Mouse (Mus musculus) frontal cortex, postnatal 36 days (tissue): Measurements from ENCODE around the gene Slc39a10.

Experiments used
- DNase-seq, 2 experiments: peaks; one replicate each; pipeline ENCODE4 v3.0.0; 2022; ENCODE audit warnings: low spot score in 2 of 2

Gene Slc39a10

GRCm38 (mm10) chr1:46864175-46864885 is 28.3 kb downstream of the Slc39a10 start:
- no peak for DNase-seq

GRCm38 (mm10) chr1:46863434-46863833 is 29.2 kb downstream of the Slc39a10 start:
- no peak for DNase-seq

GRCm38 (mm10) chr1:46860082-46860481 is 32.6 kb downstream of the Slc39a10 start:
- DNase-seq = no peak

GRCm38 (mm10) chr1:46858579-46858978 is 34.1 kb downstream of the Slc39a10 start:
- no peak for DNase-seq

- no peak for DNase-seq
These were observed 36.2 kb downstream of the Slc39a10 start for GRCm38 (mm10) chr1:46856498-46856897.

GRCm38 (mm10) chr1:46854036-46854900 is 38.4 kb downstream of the Slc39a10 start:
- no peak for DNase-seq

- peak; percentile 98 to 99 for DNase-seq
These were observed 39.2 kb downstream of the Slc39a10 start for GRCm38 (mm10) chr1:46853317-46854035.

- DNase-seq = peak; percentile 57 to 70
These were observed 39.9 kb downstream of the Slc39a10 start for GRCm38 (mm10) chr1:46852600-46853272.

- DNase-seq = no peak
These were observed 40.4 kb downstream of the Slc39a10 start for GRCm38 (mm10) chr1:46852216-46852599.

GRCm38 (mm10) chr1:46851586-46851985 is 41.1 kb downstream of the Slc39a10 start:
- no peak for DNase-seq

GRCm38 (mm10) chr1:46849758-46850157 is 42.9 kb downstream of the Slc39a10 start:
- peak; percentile 34 to 87 for DNase-seq

GRCm38 (mm10) chr1:46845221-46845620 is 47.4 kb downstream of the Slc39a10 start:
- DNase-seq = no peak

GRCm38 (mm10) chr1:46844281-46844680 is 48.4 kb downstream of the Slc39a10 start:
- DNase-seq = no peak

- DNase-seq = no peak
These were observed 49.2 kb downstream of the Slc39a10 start for GRCm38 (mm10) chr1:46843406-46843805.

- no peak for DNase-seq
These were observed 60.7 kb downstream of the Slc39a10 start for GRCm38 (mm10) chr1:46831927-46832326.

GRCm38 (mm10) chr1:46830066-46830843 is 62.4 kb downstream of the Slc39a10 start:
- no peak for DNase-seq

GRCm38 (mm10) chr1:46822256-46822972 is 70.2 kb downstream of the Slc39a10 start:
- no peak for DNase-seq

- DNase-seq = no peak
These were observed 74.7 kb downstream of the Slc39a10 start for GRCm38 (mm10) chr1:46817934-46818333.

GRCm38 (mm10) chr1:46808630-46809029 is 84.0 kb downstream of the Slc39a10 start:
- DNase-seq = peak; percentile 8 to 19

- no peak for DNase-seq
These were observed 87.6 kb downstream of the Slc39a10 start for GRCm38 (mm10) chr1:46805074-46805473.
